Mouse (Mus musculus) spleen, adult 18-20 months (tissue): ENCODE results near the gene Stambp.

ENCODE experiments used
- DNase-seq, 2 experiments: peaks; one replicate each; pipeline ENCODE4 v3.0.0; 2022; ENCODE audit warnings: mixed read lengths in 2 of 2

Gene Stambp

DNA sequence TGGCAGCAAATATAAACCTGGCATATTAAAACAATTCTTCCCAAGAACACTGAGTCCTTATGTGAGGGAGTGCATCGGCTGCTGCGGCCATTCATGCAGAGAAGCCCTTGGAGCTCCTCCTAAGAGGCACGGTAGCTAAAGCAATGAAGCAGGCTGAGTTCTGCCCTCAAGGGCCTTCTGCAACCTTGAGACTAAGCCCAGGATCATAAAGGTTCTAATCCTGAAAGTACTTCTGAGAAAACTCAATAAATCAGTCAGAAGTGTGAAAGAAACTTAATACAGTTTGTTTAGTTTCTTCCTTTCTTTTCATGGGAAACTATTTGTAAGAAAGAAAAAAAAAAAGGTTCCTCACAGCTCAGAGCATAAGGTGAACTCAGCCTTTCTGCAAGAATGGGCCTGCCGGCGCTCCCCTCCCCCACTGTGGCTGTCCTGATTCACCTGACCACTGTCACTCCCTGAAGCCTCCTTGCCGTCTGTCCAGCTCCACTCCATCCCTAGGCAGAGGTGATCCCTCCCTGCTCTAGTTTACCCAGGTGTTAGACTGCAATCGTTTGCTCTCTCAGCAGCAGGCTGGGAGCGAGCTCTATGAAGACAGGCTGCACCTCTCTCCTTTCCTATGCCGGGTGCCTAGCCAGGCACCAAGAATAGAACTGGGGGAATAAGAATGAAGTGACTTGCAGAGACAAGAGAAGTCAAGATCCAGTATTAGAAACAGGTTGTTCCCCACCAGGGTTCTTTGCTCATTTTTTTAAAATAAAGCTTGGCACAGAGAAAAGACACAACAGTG is 70.8 kb downstream of the Stambp start:
- DNase-seq: no peak

GRCm38 (mm10) chr6:83500462-83500861 is 72.1 kb downstream of the Stambp start:
- no peak for DNase-seq

DNA sequence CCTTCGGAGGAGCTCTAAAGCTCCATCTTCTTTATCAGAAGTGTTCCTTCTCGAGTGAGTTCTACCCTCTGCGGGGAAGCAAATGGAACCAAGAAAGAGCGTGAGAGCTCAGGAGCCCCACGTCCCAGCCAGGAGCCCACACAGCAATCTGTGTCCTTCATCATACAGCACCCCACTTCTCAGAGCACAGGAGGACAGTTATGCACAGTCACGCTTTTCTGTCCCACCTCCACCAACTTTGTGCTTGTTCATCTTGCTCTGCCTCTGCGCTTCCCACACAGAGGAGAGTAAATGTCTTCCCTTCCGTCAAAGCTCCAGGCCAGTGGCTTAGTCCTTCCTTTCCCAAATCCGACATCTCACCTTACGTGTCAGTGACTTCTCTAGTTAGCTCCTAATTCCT is 73.5 kb downstream of the Stambp start:
- DNase-seq: no peak

DNA sequence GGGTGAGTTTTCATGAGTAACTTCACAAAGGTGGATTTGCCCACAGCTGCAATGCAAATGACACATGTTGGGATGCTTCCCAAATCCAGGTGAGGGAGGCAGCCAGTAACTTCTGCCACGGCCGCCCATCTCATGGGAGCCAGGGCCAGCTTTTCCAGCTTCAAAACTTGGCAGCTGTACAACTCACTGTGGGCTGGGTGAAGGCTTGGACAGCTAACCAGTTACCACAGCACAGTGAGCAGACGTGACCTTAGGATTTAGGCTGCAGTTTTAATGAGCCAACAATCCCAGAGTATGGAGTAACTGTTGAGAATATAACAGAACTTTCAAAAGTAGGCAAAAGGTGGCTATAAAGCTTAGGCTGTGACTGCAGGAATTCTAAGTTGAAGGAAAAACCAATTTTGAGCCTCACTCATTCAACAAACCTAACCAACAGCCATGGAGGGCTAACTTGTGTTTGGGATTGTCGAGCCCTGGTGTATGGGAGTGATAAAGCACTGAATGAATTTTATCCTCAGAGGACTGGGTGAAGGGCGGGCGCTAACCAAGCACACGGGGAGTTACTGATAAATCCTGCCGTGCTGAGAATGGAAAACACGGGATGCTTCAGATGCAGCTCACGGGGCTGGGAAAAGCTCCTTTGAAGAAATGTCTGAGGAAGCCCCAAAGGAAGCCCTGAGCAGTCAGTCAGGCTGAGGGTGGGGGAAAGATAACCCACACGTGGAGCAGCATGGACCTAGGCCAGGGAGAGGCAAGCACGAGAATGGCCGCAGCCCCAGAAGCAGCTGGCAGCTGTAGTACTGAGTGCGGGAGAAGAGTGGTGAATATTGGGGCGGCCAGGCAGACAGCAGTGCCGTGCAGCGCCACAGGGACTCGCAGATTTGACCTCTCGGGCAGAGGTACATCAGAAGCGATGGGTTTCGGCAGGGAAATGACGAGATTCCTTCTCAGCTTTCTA is 75.5 kb downstream of the Stambp start:
- no peak for DNase-seq

- no peak for DNase-seq
These were observed 76.3 kb downstream of the Stambp start for GRCm38 (mm10) chr6:83496009-83496752.
